Mouse (Mus musculus) urinary bladder, postnatal 4 days (tissue): Measurements from ENCODE around the gene Neurod2.

Source experiments
- DNase-seq, 2 experiments: peaks; one replicate each; pipeline ENCODE4 v3.0.0; 2021 to 2022; ENCODE audit warnings: low spot score in 2 of 2

Gene Neurod2

DNA sequence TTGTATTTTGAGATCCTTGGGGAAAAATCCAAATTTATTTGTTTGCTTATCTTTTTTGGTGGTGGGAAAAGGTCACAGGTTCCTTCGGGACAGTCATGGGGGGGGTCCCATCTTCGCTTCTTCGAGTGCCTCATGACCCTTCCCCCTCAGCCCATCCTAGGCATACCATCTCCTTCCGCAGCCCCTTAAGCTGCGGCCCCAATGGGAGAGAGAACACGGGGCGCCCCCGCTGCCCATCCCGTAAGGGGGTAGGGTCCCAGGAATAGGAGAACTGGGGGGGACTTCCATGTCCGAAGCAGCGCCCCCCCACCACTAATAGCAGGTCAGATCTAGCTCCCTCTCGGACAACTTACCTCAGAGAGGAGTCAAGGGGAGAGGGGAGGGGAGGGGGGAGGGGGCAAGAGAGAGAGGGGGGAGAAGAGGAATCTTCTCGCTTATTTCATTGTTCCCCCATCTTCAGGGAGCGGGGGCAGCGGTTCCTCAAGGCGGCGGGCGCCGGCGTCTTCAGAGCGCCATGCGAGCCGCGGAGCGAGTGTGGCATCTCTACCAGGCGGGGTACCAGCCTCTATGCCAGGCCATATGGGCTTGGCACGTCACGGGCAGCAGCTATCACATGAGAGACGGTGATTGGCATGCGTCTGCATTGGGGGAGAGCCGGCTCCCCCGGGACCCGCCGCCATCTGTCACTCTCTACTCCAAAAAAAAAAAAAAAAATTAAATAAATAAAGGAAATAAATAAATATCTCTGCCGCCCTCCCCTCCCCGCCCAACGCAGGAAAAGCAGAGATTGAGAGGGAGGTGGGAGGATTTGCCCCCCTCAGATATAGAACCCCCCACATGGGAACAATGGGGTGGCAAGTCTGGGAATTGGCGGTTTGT, at the start of gene Neurod2:
Gene Neurod2 (minus strand): TSS at position 568 of the 879 bp plus-strand sequence.
- DNase-seq = no peak

DNA sequence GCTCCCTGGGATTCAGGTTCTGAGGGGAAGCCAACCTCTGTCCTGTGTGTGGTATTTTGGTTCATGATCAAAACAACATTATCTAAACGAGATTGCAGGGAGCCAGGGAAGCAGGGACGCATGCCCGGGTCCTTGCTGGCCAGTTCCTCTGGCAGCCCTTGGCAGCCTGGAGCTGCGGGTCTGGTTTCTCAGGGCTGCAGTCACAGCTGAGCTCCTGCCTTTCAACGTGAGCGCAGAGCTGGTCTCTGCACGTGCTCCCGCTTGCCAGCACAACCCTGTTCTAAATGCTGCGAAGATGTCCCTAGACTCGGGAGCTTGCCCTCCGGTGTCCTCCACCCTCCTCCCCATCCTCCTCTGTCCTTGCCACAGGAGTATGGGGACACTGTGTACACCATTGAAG, 48.3 kb upstream of the Neurod2 start:
- no peak for DNase-seq

DNA sequence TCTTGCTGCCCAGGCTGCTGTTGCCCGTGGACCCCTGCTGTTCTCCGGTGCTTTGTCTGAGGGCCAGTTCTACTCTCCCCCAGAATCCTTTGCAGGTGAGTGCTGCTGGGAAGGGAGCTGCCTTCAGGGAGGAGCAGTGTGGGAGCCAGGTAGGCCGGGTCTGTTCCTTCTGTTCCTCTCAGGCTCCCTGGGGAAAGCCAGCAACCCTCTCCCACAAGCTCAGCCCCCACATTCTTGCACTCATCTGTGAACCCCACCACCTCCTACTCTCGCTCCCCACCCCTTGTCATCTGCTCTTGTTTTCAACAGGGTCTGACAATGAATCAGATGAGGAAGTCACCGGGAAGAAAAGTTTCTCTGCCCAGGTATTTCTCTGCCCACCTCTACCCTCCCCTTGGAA, 47.3 kb upstream of the Neurod2 start:
- DNase-seq = no peak

DNA sequence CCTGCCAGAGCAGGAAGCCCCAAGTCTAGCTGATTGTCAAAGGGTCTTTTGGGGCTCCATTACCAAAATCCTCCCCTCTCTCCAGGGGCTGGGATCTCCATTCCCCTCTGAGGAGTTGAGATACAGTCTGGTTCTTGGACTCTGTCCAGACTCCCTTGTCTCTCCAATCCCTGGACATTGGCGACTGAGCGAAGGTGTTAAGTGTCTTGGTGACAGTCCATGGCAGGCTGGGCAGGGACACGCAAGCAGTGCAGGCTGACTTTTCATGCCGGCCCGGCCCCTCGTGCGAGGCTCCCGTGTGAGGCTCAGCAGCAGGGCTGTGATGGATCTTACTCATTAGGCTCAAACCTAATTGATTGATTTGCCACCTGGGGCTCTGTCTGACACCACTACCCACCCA, 44.8 kb upstream of the Neurod2 start:
- no peak for DNase-seq

DNA sequence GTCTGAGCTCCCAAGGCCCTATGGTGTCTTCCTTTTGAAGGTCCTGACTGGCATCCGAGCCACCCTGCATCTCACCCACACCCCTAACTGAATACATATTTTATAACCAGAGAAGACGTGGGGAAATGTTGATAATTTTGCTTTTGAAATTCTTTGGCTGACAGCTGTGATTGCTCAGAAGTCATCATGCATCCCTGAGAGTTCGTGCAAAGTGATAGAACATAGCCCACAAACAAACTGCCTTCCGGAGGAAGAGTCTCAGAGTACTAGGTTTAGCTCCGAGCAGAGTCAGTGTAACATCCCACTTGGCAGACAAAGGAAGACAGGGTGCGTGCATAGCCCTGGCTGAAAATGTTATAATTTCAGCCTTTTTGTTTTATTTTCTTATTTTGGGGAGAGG, 43.8 kb upstream of the Neurod2 start:
- DNase-seq = no peak

DNA sequence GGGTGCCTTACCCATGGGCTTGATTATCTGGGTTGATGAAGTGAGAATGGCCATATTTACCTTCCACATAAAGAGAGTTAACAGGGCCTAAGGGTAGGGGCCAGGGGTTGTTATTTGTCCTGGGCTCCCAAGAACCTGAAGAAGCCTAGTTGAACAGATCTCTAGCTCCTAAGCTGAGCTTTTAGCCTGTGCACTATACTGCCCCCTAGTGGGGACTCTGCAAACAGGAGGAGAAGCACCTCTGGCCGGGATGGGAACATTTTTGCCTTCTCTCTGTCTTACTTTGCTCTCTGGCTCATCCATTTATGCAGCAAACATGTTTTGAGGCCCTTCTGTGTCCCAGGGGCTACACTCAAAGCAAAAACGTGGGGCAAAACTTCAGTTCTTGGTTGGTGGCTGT, 43.0 kb upstream of the Neurod2 start:
- DNase-seq = no peak

DNA sequence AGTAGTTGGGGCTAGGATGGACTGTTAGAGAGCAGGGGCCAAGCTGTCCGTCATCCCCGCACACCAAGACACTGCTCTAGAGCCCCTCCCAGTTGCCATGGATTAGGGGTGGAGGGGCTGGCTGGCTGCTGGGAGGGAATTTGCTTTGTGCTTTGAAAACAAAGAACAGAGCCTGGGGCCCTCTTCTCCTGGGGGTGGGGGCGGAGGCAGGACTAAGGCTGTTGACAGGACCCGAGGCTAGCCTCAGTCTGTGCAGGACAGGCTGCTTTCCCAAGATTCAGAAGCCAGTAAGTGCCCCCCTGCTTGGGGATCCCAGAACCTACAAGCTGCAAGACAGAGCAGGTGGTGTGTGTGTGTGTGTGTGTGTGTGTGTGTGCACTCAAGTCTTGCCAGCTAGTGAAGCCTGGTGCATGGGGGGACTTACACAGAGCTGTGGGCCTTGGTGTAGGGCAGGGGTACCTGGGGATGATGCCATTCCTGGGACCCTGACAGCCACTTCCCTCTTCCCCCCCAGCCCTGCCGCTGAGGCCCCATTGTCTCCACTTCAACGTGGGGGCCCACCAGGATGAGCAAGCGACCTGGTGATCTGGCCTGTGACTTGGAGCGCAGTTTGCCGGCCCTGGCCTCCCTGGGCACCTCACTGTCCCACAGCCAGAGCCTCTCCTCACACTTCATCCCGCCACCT, 42.2 kb upstream of the Neurod2 start:
- DNase-seq = no peak

DNA sequence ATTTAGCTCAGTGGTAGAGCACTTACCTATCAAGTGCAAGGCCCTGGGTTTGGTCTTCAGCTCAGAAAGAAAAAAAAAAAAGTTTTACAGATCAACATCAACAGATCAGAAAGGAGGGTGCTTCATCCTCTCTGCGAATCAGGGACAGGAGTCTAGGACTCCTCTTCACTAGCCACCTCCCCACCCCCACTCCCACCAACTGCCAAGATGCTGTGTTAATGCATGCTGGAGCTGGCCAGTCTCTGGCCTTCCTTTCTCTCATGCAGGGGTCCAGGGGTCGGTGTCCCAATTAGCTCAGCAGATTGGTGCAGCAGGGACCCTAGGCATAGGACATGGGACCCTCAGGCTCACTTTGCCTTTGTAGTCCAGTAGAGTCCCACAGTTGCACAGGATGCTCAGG, 41.1 kb upstream of the Neurod2 start:
- DNase-seq = no peak

DNA sequence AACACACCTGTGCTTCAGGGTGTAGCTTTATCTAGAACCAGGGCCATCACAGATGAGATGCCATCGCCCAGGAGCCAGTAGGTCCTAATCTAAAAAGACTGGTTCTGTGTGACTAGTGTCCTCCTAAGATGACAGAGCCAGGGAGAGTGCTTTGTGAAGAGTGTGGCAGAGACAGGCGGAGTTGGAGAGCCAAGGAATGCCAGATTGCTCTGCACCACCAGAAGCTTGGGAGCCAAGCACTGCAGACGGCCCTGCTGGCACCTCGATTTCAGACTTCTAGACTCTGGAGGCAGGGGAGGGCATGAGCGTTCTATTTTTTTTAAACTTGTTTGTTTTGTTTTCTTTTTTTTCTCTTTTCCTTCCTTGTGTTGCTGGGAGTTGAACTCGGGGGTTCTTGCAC, 39.9 kb upstream of the Neurod2 start:
- DNase-seq = no peak

DNA sequence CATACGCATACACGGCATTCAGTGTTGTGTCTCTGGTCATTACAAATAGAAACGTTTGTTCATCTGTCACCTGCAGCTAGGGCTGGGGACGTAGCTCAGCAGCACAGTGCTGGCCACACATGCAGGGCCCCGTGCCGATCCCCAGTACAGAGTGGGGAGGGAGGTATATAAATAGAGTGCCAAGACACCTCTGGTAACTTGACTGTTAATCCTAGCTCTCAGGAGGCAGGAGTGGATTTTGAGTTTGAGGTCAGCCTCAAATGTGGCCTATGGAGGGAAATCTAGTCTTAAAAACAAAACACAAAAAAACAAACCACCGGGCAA, 38.4 kb upstream of the Neurod2 start:
- no peak for DNase-seq

DNA sequence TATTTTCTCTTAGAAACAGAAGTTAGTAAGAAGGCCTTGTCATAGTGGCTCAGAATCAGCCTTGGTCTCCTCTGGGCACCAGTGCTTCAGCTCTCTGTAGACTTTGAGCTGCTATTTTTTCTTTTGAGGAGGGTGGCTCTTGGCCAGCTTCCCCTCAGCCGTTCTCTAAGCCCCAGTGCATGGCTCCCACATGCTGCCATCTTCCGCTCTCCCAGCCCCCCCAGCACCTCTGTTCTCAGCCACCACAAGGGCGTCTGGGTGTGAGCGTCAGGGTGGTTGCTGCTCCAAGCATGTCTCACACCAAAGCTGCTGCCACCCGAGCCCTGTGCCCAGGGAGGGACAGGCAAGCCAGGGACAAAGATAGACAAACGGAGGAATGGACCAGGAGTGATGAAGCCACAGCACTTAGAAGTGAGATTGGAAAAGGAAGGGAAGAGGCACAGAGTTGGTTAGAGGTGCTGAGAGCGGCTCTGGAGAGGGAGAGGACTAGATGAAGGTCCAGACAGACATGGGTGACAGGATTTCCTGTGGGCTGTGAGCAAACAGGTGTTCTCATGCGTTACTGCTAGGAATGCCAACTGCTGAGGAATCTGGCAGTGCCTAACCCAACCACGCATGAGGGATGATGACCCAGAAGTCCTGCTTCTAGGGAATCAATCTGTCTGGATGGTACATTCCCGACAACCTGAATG, 37.9 kb upstream of the Neurod2 start:
- no peak for DNase-seq

DNA sequence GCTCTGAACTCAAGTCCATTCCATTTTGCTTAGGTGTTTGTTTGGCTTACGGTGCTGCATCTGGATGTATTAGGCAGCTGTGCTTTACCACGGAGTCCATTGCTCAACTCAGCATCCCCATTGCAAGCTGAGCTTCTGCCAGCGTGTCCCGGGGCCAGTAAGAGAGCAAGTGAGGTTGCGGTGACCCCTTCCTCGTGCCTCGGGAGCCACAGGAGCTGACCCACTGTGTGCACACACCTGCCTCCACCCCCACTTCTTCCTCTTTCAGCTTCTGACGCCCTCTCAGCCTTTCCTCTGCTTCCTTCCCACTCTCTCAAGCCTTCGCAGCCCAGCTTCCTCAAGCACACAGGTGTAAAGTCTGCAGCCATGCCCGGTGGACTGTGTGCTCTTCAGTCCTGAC, 36.8 kb upstream of the Neurod2 start:
- no peak for DNase-seq

DNA sequence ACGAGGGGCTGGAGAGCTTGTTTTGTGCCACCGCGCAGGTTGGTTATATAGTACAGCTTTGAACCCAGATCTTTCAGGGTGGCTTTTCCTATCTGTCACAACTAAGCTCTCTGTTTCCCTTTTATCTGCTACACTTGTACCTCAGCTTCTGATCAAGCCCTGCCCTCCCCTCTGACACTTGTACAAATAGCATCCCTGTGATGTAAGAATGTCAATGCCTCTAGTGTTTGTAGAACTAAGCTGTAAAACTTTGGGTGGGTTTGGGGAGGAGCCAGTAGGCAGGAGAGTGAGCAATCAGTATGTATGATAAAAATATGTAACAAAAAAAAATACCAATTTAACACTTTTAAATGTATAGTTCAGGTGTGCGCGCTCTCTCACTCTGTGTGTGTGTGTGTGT, 35.0 kb upstream of the Neurod2 start:
- no peak for DNase-seq

DNA sequence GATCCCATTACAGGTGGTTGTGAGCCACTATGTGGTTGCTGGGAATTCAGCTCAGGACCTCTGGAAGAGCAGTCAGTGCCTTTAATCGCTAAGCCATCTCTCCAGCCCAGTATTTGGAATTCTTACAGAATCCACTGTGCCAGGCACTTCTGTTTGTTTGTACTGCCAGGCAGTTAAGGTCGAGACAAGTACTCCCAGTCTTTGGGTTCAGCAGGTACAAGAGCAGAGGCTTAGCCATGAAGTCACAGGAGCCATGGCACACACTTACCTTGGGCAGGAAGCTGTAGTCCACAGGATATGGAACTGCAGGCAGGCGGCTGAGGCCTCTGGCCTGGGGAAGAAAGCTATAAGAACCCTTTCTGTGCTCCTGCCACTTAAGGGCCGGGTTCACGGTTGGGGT, 34.4 kb upstream of the Neurod2 start:
- DNase-seq = no peak

DNA sequence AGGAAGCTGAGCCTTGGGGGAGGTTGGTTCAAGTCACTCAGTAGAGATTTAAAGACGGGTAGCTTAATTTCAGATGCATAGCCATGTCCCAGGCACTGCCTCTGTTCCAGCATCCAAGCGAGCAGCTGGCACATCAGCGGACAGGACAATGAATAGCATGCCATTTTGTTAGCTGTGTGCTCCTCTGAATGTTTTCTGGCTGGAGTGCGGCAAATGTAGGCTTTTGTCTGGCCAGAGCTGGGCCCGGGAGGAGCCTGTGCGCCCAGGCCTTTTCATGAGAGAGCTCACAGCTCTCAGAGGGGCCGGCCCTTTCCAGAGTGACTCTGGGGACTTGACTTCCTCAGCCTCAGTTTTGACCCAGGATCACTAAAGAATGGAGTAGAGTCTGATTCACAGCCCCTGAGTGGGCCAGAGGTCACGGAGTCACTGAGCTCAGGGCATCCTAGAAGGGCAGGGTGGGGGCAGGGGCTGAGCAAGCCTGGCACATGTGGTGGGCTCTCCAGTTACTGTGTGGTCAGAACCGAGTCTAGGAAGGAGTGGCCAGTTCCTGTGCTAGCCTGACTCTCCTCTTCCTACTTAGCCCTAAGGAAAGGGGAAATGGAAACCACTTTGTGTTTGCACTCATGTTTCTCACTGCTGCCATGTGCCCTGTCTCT, 31.5 kb upstream of the Neurod2 start:
- DNase-seq = no peak

DNA sequence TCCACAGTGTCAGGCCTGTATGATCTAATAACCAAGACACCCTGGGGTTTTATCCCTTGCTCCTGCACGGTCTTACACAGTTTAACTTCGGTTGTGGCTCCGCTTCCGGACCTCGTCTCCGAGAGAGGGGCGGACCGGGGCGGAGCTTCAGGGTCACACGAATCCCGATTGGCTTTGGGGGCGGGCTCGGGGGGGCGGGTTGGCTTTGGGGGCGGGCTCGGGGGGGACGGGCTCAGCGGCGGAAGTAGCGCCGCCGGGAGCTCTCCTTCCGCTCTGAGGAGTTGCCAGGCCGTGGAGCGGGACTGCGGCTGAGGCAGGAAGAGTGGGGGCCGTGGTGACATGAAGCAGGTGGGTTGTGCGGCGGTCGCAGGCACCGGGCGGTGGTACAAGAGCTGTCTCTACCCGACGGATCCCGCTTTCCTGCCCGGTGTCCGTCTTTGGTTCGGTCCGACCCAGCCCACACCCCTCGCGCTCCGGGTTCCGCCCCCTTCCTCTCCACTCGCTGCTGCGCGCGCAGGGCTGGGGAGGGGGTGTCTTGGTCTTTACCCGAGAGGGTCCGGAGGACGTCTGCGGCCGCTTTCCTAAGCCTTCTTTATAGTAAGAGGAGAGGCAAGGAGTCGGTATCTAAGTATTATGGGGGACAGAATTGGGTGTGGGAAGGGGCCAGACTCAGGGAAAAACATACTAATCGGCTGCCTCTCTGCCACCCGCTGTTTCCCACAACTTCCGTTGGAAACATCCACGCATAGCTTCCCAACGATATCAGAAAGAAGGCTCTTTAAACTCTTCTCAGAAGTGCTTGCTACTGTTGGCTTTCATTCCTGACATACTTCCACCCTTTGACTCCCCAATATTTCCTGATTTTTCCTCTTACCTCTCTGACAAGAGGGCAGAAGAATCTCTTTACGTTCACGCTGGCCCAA, 29.0 kb upstream of the Neurod2 start, which contains the start of gene Stard3:
Gene Stard3 (plus strand): TSS at position 208 of the 923 bp plus-strand sequence.
- peak; percentile 82 to 90 for DNase-seq

DNA sequence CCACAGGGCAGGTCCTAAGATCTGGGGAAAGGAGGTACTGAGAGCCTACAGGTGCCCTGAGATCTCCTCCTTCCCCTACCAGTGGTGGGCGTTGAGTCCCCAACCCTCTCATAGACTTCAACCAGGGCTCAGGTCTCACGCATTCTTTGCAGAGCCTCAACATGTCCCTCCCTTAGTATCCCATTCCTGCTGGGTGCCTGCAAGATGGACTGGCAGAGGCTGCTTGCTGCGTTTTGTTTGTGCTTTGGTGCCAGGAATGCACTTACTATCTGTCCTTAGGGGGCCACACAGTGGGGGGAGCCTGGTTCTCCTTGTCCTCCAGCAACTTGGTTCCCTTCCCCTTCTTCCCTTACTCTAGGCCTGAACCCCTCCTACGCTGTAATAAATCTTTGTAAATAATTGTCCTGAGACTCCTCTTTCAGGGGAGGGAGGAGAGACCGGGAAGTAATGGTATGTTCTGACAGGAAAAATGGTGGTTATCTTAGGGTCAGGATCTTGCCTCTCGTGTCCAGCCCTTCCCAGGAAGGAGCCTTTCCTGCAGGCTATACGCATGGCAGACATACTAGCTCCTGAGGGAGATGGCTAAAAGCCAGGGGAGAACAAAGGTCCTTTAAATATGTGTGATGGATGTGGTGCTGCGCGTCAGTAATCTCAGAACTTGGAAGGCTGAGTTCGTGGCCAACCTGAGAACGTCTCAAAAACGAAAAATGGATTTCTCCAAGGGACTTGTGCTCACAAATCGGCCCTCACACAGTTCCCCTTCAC, 28.1 kb upstream of the Neurod2 start:
- DNase-seq = no peak

DNA sequence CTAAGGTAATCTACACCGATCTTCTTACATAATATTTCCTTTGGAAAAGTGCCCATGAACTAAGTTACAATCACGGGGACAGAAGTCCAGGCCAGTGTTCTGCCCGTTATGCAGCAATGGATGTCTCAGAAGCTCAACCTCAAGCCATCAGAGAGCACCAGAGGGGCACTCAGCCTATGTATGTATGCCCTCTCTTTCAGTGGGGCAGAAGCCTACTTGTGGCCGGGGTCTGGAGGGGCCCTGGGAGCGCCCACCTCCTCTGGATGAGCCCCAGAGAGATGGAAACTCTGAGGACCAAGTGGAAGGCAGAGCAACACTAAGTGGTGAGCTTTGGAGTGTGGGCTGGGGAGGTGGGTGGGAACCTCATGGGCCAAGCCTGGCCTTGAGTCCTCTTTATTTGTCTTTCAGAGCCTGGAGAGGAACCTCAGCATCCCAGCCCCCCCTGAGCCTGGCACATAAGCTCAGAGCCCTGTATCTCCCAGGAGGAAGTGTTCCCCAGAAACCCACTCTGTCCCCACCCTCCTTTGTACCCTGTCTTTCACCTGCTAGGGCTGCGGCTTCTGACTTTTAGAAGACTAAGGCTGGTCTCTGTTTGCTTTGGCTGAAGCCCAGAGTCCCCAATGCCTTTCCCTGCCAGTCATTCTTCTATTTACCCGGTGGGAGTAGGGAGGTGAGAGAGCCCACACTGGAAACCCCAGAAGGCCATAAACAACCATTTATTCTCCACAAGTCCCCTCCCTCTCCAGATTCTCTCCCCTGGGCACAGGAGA, 27.4 kb upstream of the Neurod2 start:
- DNase-seq = no peak

DNA sequence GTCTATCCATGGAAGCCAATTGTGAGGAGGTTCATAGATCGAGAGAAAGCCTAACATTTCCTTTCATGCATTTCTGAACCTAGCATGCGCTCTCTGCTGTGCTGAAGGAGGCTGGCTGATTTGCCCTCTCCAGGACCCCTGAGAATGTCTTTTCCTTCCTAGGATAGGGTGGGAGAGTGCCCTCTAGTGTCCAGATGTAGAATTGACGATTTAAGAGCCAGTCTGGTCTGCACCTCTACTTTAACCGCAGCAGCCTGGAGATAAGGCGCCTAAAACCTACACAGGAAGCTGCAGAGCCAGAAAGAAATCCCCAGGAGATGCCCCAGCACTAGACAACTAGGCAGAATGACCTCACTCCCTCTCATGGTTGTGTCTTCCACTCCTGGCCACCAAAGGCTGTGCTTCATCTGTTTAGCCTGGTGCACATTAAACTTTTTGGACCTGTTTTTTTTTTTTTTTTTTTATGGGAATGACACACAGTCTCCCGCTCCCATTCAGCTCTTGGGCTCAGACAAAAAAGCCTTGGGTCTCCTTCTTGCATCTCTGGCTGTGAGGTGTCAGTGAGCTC, 26.4 kb upstream of the Neurod2 start:
- no peak for DNase-seq
